Mouse (Mus musculus): Measurements from ENCODE around the gene BC061237. TPM values are rescaled to one million over a fixed set of nuclear protein-coding genes. Genes with fewer than 3 reads are reported as not detected.
"Not testable (repeated sequence)": the region's sequence is repeated elsewhere in the genome, so short reads cannot be mapped to it uniquely, and the experiment has no call there.

BC061237 gene
- not detected in 2 replicates for polyA plus RNA-seq (2015; fragmentation: Nextera tagmentation; extraction: Ambion mirVana)

- not testable (repeated sequence) for ATAC-seq (ENCODE audit: low read depth); H3K9me3 ChIP-seq (replicated peaks); DNase-seq; H3K4me3 ChIP-seq (replicated peaks); H3K4me2 ChIP-seq; H3K4me1 ChIP-seq (replicated peaks); H3K9ac ChIP-seq; H3K36me3 ChIP-seq; H3K27me3 ChIP-seq; H3K27ac ChIP-seq
- 95% methylated on average over 1 of the region's 1 CpGs for WGBS (ENCODE audit: insufficient replicate concordance)
Measured at GRCm38 (mm10) chr14:44492163-44492562, at the start of gene BC061237. BC061237 (plus strand) TSS chr14:44492463.

DNA sequence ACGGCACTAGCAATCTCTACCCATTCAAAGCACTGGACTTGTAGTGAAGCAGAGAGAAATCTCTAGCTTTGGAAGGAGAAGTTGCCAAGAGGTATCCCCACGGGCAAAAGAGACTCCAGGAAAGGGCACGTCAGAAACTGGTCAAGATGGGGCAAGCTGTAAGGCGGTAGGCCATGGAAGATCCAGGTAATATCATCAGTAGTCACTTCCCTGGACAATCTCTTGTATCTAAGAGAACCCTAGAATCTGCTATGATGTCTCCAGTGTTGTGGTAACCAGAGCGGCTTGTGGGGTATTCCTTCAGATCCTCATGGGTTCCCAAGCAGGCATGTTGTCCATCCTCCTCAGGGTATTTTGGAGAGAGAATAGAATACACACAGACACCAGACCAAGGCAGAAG lies 25.7 kb downstream of the BC061237 start, which contains the start of gene Gm17093:
Gene Gm17093, plus strand, starts transcription at position 301 of the 400 bp plus-strand sequence.
- H3K27me3 ChIP-seq; H3K36me3 ChIP-seq; H3K9ac ChIP-seq; H3K9me3 ChIP-seq (replicated peaks); DNase-seq; H3K27ac ChIP-seq; H3K4me2 ChIP-seq; H3K4me1 ChIP-seq (replicated peaks); H3K4me3 ChIP-seq (replicated peaks); ATAC-seq (ENCODE audit: low read depth): not testable (repeated sequence)
- WGBS (ENCODE audit: insufficient replicate concordance) = 59% methylated on average over 5 of the region's 5 CpGs

DNA sequence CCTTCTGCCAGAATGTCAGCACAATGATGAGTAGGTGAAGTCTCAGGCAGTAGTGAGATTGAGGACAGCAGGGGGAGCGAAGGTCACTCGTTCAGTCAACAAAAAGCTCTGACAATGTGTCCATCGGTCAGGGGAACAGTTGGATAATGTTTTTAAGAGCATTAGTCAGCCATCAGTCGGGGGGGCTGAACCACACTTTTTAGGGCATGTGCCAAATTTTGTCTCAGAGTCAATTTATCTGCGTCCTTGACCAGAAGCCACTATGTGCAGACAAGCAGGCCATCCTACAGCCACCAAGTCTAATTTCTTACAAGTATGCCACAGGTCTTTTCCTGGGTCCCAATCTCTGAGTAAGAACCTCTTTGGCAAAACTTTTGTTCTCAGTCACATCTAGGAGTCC lies 55.7 kb downstream of the BC061237 start:
- ATAC-seq (ENCODE audit: low read depth); H3K27ac ChIP-seq; H3K36me3 ChIP-seq; H3K9me3 ChIP-seq (replicated peaks); H3K9ac ChIP-seq; DNase-seq; H3K27me3 ChIP-seq; H3K4me2 ChIP-seq; H3K4me3 ChIP-seq (replicated peaks); H3K4me1 ChIP-seq (replicated peaks): not testable (repeated sequence)
- 52% methylated on average over 5 of the region's 5 CpGs for WGBS (ENCODE audit: insufficient replicate concordance)

Other genes with a start within 250 kb of the BC061237 start
- gene Gm8220, start 206.9 kb upstream of the BC061237 start, polyA plus RNA-seq (2015; fragmentation: Nextera tagmentation; extraction: Ambion mirVana) = not detected in 2 replicates
- not detected in 2 replicates for gene Gm5930, start 153.9 kb upstream of the BC061237 start, polyA plus RNA-seq (2015; fragmentation: Nextera tagmentation; extraction: Ambion mirVana)
- gene Gm8229, start 127.1 kb upstream of the BC061237 start, polyA plus RNA-seq (2015; fragmentation: Nextera tagmentation; extraction: Ambion mirVana) = not detected in 2 replicates
- not detected in 2 replicates for gene Gm3371, start 81.8 kb upstream of the BC061237 start, polyA plus RNA-seq (2015; fragmentation: Nextera tagmentation; extraction: Ambion mirVana)
- not detected in 2 replicates for gene Gm8232, start 58.8 kb upstream of the BC061237 start, polyA plus RNA-seq (2015; fragmentation: Nextera tagmentation; extraction: Ambion mirVana)
- not detected in 2 replicates for gene Gm17093, start 25.8 kb downstream of the BC061237 start, polyA plus RNA-seq (2015; fragmentation: Nextera tagmentation; extraction: Ambion mirVana)
- gene Gm8247, start 90.7 kb downstream of the BC061237 start, polyA plus RNA-seq (2015; fragmentation: Nextera tagmentation; extraction: Ambion mirVana) = not detected in 2 replicates
- not detected in 2 replicates for gene Gm5624, start 135.5 kb downstream of the BC061237 start, polyA plus RNA-seq (2015; fragmentation: Nextera tagmentation; extraction: Ambion mirVana)
- not detected in 2 replicates for gene Gm8257, start 214.0 kb downstream of the BC061237 start, polyA plus RNA-seq (2015; fragmentation: Nextera tagmentation; extraction: Ambion mirVana)